Comparison of ENCODE assay signal across 16 mouse cellular contexts in genomic region chr14:20044036-20044435, GRCm38 (mm10).
DNase-seq lines count a peak whose midpoint lies in the region.
"Had no signal": no experiment of that assay in that cellular context is flagged by ENCODE, and none has a peak within 500 bp of the region (broad histone marks: within the 10 kb centered on the region; RNA-seq: fewer than 3 reads in every experiment).

No protein-coding gene starts in this region.

- DNase-seq in adrenal gland, adult (ENCODE audit: inconsistent age in 2 of 2, low spot score in 1 of 2) = peak; percentile 83 to 86
- DNase-seq in adrenal gland, postnatal 4 days (ENCODE audit: low spot score in 2 of 2) = no peak
- DNase-seq in adrenal gland, adult 2 months = peak; percentile 81
- DNase-seq in adrenal gland, postnatal 25 days = peak; percentile 48
- no peak for DNase-seq in left cerebral cortex, postnatal 36 days (ENCODE audit: low spot score in 2 of 2)
- DNase-seq in gastrocnemius, postnatal 14 days = no peak
- no peak for DNase-seq in kidney, adult 11 months
- DNase-seq: cerebellum, adult 11 months; cerebellum, adult 8-10 months; cerebellum, postnatal 14 days; forebrain, postnatal 0 days; gastrocnemius, adult 2 months; gastrocnemius, postnatal 36 days; heart, adult 18-20 months; heart, postnatal 14 days; kidney, adult 18-20 months had no signal

- intact Hi-C loops in left cerebral cortex, postnatal 36 days (cut with DNase I) = no loop called here
- intact Hi-C loops in gastrocnemius, postnatal 14 days (cut with DNase I; ENCODE audit: low total_unique reads) = no loop called here

Comparison
In these comparisons a context has a peak if more than half of its experiments do, and no peak if none do; other contexts are left out.
1. DNase-seq: peak in adrenal gland, adult (2 of 2), adrenal gland, adult 2 months (single experiment) and adrenal gland, postnatal 25 days (single experiment); none in adrenal gland, postnatal 4 days (0 of 2), left cerebral cortex, postnatal 36 days (0 of 2), gastrocnemius, postnatal 14 days (single experiment) and kidney, adult 11 months (single experiment).